13 mouse cellular contexts compared by ENCODE assay signal in the genomic region with DNA sequence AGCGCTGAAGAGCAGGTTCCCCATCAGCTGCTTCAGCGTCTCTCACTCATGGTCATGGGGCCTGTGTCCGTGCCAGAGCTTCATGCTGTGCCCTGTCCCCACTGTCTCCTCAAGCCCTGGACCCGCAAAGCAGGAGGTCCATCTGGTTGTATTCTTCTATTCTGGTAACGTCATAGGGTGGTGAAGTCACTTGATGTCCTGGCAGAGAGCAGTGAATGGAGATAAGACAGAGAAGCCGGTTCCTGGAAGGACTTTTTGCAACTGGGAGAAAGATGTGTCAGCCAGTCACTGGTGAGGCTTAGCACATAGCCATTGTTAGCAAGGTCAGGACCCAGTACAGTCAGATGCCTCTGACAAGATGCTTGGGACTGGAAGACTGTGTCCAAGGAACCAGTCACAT.
"Had no signal": no experiment of that assay in that cellular context is flagged by ENCODE, and none has a peak within 500 bp of the region (broad histone marks: within the 10 kb centered on the region; RNA-seq: fewer than 3 reads in every experiment).

No protein-coding gene starts in this region.

- DNase-seq: kidney, postnatal 36 days; layer of hippocampus, adult 9-11 months; layer of hippocampus, postnatal 36 days; lung, adult 18-20 months; retina, postnatal 1 day; right cerebral cortex, postnatal 14 days; thymus, postnatal 36 days had no signal

- H3K27ac ChIP-seq: kidney, postnatal 0 days; limb, embryonic 12.5 days; liver, embryonic 14.5 days; neural tube, embryonic 13.5 days had no signal

- ATAC-seq: midbrain, embryonic 16.5 days had no signal

- H3K9me3 ChIP-seq: limb, embryonic 12.5 days; neural tube, embryonic 13.5 days had no signal

- H3K27me3 ChIP-seq: neural tube, embryonic 13.5 days had no signal

- H3K4me3 ChIP-seq: limb, embryonic 12.5 days; neural tube, embryonic 13.5 days had no signal

- H3K36me3 ChIP-seq: limb, embryonic 12.5 days; neural tube, embryonic 13.5 days had no signal

- H3K4me2 ChIP-seq: limb, embryonic 12.5 days; midbrain, embryonic 11.5 days; neural tube, embryonic 13.5 days had no signal

- H3K4me1 ChIP-seq: neural tube, embryonic 13.5 days had no signal

- H3K9ac ChIP-seq: limb, embryonic 12.5 days; liver, embryonic 14.5 days; neural tube, embryonic 13.5 days had no signal
